Mouse (Mus musculus): Measurements from ENCODE around the gene Mast4.

- no peak for TF ChIP-seq POLR2A (IDR thresholded peaks at IDR 0.05; ENCODE audit: insufficient read depth, low read depth, low read length)
- no peak for TF ChIP-seq CTCF (IDR thresholded peaks at IDR 0.05)
Measured at GRCm38 (mm10) chr13:103207199-103207598, 127.1 kb downstream of the Mast4 start.

Data from heart, adult 2 months (tissue).